Mouse (Mus musculus): ENCODE data around the gene Proser2.

DNA sequence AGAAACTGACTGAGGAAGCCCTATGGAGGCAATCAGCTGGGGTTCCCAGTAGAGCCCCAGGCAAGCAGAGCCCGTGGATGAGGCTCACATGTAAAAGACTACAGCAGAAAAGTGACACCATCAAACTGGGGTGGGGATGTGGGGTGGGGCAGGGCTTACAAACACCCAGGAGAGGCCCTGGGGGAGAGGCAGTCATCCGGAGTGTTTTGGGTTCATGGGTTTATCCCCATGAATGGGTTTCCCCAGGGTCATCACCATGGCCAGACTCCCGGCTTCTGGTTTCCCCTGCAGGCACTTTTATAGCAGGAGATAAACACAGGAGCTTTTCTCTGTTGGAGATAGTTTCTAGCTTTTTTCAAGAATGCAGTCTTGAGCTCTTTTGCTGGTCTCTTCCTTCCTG, 43.0 kb upstream of the Proser2 start:
- TF ChIP-seq CTCF (IDR thresholded peaks at IDR 0.05; ENCODE audit: extremely low read depth, insufficient read depth, low read length) (no peak), POLR2A (IDR thresholded peaks at IDR 0.05; ENCODE audit: extremely low read depth, insufficient read depth, low read length) (no peak)
